Mouse (Mus musculus): ENCODE measurements around the gene Cyp24a1.

The Cyp24a1 gene

DNA sequence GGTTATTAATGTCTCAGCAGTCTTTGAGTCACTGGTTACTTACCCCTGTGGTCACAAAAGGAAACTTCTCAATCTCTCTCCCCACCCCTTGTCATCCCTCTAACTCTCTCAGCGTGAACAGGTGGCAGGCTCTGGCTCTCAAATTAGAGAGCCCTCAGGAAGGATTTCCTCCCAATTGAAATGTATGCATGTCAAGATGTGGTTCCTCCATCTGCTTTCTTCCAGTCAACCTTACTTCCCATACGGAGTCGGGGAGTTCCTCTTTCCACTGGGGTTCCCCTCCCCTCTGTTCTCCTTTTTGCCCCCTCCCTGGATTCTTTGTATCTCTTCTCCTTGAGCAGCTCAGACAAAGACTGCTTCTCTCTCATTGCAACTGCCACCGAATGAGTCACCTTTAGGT lies 60.7 kb downstream of the Cyp24a1 start:
- DNase-seq (ENCODE audit: low spot score) = no peak
